Mouse (Mus musculus) left cerebral cortex, adult 11 months (tissue): Measurements from ENCODE around the gene Sntb2.

Experiments
- DNase-seq: peaks from one replicate; pipeline ENCODE4 v3.0.0; 2022; ENCODE audit warnings: low spot score

Sntb2 gene

DNA sequence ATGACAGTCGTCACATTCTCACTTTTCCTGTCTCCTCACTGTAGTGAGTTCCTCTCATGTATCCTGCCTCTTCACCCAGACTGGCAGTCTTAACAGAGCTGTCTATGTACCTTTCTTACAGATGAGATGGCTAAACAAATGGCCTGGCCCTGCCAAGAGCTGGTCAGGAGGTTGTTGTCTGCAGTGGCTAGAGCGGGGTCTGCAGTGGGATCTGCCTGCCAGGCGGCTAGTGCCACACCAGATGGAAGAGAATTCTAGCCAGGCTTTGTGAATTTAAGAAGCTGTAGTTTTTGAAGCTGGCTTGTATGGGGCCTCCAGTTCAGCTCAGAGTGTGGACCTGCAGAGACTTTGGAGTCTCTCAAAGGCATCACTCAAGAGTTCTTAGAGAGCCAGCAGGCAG is 100.1 kb downstream of the Sntb2 start:
- no peak for DNase-seq

DNA sequence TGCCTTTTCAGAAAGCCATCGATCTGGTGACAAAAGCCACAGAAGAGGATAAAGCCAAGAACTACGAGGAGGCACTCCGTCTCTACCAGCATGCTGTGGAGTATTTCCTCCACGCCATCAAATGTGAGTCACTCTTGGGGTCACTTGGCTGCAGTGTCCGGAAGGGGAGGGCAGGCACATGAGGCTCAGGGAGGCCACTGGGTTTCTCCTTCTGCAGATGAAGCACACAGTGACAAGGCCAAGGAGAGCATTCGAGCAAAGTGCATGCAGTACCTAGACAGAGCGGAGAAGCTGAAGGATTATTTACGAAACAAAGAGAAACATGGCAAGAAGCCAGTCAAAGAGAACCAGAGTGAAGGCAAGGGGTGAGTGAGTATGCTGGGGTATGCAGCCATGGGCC is 101.1 kb downstream of the Sntb2 start:
- no peak for DNase-seq

DNA sequence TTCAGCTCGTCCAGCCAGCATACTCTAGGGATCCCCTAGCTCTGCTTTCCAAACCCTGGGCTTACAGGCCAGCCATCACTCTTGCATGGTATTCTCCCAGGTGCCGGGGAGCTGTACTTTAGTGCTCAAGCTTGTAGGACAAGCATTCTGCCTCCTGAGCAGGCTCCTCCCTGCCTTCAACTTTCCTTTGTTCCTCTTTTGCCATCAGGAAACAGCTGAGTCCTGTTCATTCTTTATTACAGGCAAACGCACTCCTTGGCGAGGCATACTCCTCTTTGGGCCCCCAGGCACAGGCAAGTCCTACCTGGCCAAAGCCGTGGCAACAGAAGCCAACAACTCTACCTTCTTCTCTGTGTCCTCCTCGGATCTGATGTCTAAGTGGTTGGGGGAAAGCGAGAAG is 105.1 kb downstream of the Sntb2 start:
- no peak for DNase-seq

DNA sequence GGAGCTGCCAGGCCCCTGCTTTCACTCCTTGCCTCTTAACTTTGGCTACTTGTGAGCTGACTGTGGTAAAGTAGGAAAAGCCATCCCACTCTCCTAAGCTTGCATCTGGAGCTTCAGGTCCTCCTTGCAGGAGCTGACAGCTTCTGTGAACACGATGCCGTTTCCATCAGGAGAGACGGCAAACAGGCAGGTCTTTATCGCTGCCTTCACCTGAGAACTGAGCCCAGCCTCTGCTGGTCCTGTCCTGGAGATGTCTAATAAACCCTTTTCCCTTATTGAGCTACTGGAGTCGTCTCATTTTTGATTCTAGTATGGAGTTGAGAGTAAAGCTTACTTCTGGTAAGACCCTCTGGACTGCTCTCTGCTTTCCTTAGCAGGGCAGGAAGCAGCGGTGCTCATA is 109.9 kb downstream of the Sntb2 start:
- DNase-seq, result no peak

DNA sequence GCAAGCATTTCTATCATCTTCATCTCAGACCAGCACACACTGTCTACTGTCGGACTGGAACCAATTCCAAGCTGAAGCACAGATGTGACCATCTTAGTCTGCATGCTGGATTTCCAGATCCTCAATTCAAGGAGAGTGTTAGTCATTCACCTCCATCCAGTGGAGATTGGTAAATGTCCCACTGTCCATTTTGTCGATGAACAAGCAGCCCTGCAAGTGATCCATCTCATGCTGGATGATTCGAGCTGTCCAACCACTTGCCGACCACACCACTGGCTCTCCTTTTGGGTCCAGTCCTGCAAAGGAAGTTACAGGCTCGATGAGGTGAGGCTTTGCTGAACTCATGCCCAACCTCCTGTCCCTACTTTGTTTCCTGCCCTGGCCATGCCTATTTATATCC is 111.4 kb downstream of the Sntb2 start:
- no peak for DNase-seq

DNA sequence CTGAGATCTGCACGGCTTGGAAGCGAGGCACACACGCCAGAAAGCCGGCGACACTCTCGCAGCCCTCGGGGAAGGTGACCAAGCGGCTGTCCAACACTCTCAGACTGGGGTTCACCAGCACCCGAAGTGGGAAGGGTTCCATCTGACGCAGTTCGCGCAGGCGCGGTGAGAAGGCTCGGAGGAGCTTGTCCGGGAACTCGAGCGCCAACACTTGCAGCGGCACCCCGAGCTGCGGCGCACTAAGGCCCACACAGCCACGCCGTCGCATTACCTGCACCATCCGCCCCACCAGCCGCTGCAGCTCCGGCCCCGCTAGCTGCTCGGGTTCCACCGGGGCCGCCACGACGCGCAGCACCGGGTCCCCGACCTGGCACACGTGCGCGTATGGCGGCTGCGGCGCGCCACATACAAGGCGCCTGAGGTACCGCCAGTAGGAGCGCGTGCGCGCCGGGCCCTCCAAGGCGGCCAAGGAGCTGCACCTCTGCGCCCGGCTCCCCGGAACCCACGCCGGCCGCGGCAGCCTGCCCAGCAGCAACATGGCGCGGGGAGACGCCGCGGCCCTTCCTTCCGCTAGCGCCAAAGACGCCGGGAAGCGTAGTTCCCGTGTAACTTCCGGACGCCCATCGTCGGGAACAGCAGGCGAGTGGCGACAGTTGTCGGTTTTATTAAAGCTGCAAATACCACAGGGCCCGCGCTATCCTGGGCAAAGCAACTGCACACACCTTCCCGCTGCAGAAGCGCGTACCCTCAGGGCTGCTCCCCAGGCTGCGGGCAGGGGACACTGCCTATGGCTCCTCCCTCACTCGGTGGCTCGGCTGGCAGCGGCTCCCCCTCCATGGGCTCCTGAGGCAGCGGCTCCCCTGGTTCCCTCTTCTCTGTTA is 112.8 kb downstream of the Sntb2 start, which contains the start of gene Pdf:
Gene Pdf (minus strand): TSS at position 554 of the 881 bp plus-strand sequence.
- DNase-seq, result peak; percentile 71

DNA sequence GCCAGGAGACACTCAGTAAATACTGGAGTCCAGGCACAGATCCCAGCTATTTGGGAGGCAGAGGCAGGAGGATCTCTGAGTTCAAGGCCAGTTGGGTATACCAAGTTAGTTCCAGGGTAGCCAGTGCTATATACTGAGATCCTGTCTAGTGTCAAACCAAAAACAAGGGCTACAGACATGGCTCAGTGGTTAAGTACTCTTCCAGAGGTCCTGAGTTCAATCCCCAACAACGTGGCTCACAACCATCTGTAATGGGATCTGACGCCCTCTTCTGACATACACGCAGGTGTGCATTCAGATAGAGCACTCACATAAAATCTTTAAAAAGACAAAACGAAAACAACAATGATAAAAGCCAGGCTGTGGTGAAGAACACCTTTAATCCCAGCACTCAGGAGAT is 113.9 kb downstream of the Sntb2 start:
- no peak for DNase-seq

DNA sequence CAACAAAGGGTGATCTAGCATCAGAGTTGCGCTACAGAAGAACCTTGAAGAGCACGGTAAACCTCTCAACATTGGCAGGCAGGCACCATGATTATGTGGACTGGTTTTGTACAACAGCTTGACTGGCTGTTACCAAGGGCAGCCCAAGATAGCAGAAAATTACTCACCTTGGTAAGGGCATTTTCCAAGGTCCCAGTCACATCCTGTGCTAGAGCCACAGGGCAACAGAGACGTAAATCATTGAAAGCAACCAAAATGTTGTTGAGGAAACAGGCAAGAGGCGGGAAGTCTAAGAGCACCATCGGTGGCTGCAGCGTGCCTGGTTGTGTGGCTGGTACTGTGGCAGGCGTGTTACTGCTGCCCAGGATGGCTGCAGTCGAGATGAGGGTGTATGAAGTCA is 116.5 kb downstream of the Sntb2 start:
- no peak for DNase-seq

DNA sequence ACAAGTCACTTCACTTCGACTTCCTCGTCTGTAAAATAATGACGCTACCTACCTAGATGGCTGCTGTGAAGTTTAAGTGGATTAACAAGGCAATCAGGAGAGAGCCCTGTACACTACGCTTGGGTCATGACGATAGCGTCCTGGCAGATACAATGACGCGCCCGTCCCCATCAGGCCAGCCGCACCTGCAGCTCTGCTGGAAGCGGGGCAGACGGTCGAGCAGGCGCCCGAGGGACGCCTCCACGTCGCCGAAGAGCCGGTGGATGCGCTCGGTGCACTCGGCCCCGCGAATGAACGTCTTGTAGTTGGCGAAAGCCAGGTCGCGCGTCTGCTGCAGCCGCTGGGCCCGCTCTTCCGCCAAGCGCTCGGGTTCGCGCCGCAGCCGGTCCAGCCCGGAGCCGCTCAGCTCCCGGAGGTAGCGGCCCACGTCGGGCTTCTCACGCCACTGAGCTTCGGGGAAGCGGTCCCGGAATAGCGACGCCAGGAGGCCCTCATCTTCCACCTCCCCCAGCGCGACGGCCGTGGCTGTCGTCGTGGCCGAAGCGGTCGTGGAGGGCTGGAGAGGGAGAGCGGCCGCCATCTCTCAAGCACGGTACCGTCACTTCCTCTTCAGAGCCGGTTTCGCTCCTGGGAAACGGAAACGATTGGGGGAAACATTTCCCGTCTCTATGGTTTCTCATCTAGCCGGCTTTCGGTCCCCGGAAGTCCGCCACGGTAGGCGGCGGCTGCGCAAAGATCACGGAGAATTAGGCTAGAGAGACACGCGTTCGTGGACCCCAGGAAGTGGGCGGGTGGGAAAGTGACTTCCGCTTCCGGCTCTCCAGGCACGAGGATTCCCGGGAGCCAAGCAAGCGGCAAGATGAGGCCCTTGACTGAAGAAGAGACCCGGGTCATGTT is 120.8 kb downstream of the Sntb2 start, which contains the start of the genes Cog8 and Nip7:
Gene Cog8 (minus strand): TSS at position 614 of the 897 bp plus-strand sequence.
Gene Nip7 (plus strand): TSS at position 802 of the 897 bp plus-strand sequence.
- peak; percentile 94 for DNase-seq

DNA sequence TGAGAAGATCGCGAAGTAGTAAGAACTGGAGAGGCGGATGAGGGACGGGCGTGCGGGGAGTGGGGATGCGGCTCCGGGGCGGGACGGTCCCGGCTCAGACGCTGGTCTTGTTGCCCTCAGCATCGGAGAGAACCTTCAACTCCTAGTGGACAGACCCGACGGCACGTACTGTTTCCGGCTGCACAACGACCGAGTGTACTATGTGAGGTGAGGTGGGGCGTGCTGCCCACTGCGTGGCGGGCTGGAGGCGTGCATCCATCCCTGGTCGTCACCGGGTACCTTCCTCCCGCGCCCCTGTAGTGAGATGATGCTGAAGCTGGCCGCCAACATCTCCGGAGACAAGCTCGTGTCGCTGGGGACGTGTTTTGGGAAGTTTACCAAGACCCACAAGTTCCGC is 121.4 kb downstream of the Sntb2 start:
- no peak for DNase-seq

DNA sequence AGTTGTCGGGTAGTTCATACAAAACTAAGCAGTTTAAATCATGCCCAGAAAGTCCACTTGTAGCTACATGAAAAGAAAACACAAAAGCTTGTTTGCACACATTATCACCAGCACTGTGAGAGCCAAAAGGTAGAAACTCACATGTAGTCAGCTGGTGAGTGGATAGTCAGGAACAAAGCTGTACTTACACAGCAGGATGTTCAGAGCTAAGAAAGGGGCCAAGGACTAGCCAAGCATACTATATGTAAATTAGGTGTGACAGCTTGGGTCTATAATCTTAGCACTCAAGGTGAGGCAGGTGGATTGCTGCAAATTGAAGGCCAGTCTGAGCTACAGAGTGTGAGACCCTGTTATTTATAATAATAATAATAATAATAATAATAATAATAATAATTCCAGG is 127.1 kb downstream of the Sntb2 start:
- no peak for DNase-seq

DNA sequence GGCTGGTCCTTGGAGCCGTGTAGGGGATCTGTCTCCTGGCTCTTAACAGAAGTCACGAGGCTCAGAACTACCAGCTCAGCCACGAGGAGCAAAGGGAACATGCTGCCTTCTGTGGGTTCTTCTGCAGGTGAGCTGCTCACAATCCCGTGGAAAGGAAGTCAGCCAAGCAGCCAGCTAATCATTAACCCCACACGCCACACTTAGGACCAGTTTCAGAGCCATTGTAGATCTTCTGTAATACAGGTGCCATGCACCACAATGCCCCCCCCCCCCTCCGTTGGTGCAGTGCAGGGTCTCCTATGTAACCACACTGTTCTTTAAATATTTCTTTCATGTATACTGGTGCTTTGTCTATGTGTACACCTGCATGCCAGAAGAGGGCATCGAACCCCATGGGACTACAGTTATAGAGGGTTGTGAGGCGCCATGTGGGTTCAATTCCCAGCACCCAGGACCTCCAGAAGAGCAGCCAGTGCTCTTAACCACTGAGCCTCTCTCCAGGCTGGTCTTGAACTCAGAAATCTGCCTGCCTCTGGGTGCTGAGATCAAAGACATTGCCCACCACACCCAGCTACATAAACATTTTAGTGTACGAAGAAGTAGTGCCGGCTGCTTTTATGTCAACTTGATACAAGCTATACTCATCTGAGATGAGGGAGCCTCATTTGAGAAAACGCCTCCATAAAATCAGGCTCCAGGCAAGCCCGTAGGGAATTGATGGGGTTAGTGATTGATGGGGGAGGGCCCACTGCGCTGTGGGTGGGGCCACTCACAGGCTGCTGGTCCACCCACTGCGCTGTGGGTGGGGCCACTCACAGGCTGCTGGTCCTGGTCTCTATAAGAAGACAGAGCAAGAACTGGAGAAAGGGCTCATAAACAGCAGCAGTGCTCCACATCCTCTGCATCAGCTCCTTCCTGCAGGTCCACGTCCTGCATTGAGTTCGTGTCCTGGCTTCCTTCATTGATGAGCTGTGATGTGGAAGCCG is 130.3 kb downstream of the Sntb2 start, which contains the start of gene Tmed6:
Gene Tmed6 (minus strand): TSS at position 134 of the 986 bp plus-strand sequence.
- DNase-seq, result no peak
